Mouse (Mus musculus) frontal cortex, postnatal 14 days (tissue): Measurements from ENCODE around the gene Olfr1410.

Experiments
- DNase-seq, 2 experiments: peaks; one replicate each; pipeline ENCODE4 v3.0.0; 2022; ENCODE audit warnings: low spot score in 2 of 2

Olfr1410 gene

DNA sequence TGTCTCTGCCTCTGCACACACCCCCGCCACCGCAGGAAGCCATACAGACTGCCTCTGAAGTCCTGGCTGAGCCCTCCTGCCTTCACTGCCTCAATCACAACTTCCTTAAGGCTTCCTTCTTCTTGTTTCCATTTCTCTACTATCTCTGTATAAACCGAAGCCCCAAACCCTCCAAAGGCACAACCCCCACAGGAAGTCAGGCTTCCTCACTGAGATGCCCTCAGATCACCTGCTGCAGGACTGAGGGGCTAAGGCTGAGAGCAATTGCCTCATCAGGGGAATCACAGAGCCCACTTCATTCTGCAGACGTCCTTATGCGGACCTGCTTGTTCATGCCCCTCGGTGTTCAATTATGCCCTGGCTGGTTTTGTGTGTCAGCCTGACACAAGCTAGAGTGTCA lies 34.8 kb downstream of the Olfr1410 start:
- no peak for DNase-seq

DNA sequence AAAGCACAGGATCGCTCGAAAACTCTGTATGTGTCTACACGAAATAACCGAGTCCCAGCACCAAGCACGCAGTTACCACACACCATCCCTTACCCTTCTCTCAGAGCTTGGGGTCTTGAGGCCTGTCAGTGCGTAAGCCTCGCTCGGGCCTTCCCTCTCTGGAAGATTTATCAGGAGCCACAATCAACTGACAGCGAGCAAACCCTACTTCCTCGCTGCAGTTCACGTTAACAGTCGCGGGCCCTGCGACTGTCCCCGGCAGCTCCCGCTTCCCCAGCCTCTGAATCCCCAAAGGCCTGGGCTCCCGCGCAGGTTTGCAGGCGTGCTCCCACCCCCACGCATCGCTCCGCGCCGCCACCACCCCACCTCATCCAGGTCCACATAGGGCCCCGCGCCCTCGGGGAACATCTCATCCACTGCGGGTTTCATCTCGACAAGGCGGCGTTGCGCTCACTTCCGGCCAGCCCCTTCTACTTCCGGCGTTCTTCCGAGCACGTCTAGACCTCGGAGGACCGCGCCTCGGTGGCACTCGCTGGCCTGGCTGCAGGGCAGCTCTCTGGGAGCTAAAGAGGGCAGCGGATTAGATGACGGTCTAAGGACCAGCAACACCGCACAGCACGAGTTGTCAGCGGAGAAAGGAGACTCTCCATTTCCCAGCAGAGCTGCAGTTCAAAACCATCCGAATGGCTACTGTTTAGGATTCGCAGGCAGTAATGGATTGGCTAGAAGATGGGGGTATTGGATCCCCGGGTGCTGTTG lies 36.1 kb downstream of the Olfr1410 start, which contains the start of gene Cops9:
Gene Cops9 (minus strand): TSS at position 472 of the 759 bp plus-strand sequence.
- DNase-seq, result peak; percentile 78 to 79

DNA sequence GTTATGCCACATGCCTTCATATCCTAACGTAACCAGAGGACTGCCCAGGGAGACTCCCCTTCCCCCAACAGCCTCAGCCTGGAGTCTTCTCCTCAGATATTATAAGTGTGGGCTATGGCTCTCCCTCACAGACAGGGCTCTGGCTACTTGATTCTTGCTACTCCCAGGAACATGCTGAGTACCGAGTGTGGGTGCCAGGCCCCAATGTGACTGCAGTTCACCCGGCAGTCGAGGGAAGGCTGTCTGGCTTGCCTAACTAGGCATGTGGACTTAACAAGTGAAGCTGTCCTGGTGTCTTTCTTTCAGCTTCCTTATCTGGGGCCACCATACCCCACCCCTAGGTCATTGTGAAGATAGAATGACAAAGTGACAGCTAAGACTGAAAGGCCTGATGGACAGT lies 38.1 kb downstream of the Olfr1410 start:
- DNase-seq, result peak in 1 of 2 experiments; percentile 3

DNA sequence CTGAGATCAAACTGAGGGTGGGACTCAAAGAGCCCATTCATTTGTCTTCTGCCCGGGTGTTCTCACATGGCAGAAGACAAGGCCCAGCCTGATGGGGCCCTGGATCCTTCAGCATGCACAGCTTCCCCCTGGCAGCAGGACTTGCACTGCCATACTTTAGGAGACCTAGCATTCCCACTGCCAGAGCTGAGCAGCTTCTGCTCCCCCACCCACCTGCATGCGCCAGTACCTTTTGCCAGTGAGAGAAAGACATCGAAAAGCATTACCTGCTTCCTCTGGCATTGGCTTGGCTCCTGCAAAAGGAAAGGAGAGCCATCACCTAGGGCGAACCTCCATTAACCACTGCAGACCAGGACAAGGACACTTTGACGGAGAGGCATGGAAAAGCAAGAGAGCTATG lies 39.3 kb downstream of the Olfr1410 start:
- DNase-seq, result peak in 1 of 2 experiments; percentile 2

DNA sequence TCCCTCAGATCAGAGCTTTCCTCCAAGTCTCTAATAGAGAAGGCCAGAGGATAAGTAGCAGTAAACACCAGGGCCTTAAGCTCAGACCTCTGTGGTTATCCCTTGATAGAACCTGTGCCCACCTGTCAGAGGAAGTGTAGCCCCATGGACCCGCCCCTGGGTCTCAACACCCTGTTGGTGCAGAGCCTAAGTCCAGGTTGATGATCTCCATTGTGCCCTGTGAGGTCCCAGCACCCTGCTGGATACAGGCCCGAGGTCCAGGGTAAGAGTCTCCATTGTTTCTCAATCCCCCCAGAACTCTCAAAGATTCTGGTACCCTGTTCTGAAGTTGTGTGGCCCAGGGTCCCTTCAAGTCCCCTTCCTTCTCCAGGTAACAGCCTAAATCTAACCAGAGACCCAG lies 40.5 kb downstream of the Olfr1410 start:
- DNase-seq, result no peak

DNA sequence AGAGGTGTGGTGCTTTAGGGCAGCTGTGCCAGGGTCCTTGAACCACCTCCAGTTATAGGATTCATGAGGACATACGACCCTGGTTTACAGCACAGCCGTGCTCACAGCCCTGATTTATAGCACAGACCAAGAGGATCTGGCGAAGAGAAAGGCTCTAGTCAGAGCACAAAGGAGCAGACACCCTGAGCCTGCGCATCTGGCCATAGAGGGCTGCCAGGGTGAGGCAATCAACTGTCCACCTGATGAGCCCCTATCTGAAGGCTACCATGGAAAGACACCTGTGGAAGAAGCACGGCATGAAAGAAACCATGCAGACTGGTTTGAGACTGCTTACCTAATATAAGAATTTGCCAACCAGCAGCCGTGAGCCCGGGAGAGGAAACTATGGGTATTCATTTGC lies 41.0 kb downstream of the Olfr1410 start:
- DNase-seq, result no peak

DNA sequence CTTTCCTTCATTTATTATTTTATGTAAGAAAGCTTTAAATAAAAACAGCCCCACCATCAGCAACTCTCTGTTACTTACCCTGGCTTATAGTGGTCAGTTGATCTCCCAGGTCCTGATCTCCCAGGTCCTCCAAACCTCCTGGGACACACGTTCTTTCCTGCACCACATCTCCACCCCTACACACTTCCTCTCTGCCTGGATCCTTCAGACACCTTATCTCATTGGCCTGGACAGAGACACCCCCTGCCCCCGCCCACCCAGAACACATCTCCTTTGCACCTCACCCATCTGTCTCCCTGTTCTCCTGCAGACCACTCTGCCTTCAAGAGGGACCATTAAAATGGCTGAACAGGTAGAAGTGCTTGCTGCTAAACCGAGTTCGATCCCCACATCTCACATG lies 41.4 kb downstream of the Olfr1410 start:
- DNase-seq, result no peak

DNA sequence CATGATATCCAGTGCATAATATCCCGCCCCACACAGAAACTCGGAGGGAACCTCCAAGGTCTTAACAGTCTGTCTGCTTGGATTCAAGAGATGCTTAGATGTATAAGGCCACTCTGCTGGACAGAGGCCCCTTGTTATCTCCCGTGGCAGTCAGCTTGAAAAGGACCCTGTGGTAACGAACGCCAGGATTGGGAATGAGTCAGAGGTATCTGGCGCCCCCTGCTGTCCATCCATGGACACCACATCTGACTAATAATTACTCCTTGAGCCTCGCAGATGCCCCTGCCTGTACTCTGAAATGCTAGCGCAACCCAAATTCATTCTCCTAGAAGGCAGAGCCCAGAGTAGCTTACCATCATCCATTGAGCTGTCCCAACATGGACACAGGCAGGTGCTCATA lies 42.2 kb downstream of the Olfr1410 start:
- peak in 1 of 2 experiments; percentile 74 for DNase-seq

DNA sequence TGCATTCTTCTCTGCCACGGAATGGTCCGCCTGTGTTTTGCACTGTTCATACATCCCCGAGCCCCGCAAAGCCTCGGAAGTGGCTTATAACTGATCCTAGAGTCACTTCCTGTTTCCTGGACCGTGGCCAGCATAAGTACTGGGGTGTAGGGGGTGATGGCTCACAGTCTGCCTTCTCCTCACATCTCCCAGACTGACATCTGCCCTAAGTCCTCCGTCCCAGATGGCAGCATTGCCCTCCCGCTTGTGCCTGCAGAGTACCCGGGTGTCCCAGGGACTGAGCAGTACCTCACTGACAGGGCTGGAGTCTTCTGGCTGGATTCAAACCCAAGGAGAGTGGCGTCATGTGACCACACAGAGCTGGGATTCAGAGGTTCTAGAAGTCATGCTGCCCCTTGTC lies 42.6 kb downstream of the Olfr1410 start:
- no peak for DNase-seq

DNA sequence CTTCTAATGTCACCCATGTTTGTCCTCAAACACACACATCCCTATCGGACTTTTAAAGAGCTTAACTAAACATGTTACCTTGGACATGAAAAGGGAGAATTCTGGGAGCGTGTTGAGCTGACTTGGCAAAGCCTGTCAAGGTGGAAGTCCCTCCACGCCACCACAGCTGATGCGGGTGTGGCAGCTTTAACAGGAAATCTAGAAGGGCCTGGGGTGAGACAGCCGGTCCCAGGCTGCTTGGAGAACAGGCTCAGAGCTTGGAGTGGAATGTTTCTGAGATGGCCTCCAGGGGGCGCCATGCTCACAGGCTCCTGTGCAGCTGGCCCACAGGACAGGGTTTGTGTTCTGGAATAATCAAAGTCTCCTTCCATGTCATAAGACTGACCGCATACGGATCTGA lies 43.1 kb downstream of the Olfr1410 start, which contains the start of gene Otos:
Gene Otos (minus strand): TSS at position 169 of the 400 bp plus-strand sequence.
- peak; percentile 55 to 70 for DNase-seq

DNA sequence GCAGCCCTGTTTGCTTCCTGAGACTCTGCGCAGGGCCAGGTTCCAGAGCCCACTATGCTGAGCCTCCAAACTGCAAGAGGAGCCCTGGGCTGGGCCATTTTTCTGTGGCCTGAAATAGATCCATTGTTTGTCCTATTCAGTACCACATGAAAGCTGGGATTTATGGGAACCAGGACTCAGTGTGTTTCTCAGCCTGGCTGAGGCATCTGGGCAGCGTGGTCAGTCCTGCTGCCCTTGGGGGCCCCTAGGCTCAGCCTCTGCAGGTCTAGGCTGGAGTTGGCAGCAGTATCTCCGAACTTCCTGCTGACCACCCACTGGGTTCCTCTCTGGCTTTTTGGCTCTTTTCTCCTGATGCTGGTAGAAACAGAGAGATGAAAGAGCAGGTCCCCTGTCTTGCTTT lies 45.9 kb downstream of the Olfr1410 start:
- DNase-seq, result no peak

DNA sequence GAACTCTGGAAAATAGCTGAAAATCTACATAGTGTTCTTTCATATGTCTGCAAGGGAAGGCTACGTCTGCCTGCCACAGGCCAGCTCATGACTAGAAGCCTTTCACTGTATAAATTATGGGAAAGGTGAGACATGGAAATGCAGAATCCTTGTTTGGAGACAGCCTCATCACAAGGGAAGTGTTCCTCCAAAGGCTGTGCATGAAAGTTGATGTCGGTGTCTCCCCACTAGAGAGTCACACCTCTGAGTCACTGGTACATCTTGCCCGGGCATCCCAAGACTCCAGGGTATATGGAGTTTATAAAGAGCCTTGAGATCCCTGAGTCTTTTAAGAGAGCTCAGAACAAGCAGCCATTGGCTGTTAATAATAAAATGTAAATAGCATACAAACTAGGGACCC lies 47.6 kb downstream of the Olfr1410 start:
- DNase-seq, result no peak

DNA sequence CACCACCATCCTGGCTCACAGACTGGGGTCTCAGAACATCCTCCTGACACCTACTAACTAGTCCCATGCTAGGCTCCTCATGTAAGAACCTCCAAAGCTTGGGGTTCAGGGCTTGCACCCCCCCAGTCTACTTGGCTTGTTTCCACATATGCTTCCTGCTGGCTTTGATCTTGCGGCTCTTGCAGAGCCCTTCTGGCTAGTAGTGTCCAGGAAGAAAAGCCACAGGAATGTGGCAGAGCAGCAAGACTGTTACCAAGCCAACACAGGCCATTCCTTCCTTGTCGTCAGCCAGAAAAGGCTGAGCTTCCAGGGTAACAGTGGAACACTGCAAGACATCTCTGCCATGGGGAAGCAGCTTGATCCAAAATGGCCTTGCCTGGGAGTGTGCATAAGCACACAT lies 49.1 kb downstream of the Olfr1410 start:
- no peak for DNase-seq

DNA sequence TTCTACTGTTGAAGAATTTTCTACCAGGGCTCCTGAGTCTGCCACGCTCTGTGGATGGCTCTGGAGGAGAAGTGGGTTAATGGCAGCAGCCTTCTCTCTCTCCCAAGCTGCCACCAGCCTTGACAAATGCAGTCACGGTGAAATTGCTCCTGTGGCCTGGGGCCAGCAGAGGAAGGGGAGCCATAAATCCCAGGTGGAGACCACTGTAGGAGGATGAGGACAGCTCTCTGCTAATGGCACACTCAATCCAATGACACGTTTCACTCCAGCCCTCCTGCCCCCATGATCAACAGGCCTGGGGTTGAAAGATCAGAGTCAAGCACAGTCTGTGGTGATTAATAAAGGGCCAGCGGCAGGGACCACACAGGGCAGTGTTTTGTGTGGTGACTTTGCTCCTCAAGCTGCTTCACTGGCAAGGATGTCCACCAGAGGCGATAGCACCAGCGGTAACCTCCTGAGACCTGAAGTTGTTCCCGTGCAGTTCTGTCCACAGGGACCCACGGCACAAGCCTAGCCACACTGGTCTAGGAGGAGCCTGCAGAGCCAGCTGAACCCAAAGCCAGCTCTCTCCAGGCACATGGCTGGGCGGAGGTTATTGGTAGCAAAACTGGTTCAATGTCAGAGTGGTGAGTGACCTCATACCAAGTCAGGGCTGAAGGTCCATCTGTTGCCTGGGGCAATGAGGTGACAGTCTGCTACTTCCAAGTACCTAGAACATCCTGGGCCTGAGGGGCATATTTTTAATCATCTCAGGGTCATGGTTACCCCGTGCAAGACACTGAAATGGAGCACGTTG lies 51.6 kb downstream of the Olfr1410 start:
- no peak for DNase-seq

DNA sequence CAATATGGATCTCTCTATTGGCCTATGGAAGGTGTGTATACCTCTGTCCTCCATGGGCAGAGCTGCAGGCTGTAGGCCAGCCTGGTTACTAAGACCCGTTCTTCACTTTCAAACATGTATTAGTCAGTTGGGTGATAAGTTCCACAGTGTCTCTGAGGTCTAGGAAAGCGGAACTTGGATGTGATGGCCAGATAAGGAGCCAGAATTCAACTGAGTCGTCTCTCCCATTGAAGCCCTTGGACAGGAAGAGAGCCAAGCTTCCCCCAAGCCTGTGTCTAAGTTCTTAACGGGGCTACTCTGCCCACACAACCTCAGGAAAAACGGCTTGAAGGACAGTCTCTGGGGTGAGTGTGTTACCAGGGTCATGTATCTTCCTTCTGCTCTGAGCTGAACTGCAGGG lies 53.8 kb downstream of the Olfr1410 start:
- no peak for DNase-seq
